Mouse (Mus musculus): Measurements from ENCODE around the gene Sgce.

DNA sequence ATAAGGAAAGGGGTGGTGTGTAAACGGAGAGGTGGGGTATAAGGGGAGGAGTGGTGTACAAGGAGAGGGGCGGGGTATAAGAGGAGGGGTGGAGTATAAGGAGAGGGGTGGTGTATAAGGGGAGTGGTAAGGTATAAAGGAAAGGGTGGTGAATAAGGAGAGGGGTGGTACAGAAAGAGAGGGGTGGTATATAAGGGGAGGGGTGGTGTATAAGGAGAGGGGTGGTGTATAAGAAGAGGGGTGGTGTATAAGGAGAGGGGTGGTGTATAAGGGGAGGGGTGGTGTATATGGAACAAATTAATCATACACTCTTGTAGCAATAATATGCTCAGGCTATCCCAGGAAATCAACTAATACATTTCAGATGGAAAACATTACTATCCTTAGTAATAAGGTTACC is 15.2 kb upstream of the Sgce start:
- TF ChIP-seq CTCF (IDR thresholded peaks at IDR 0.05; ENCODE audit: borderline replicate concordance, extremely low read depth, insufficient read depth, insufficient read length) (no peak), POLR2A (IDR thresholded peaks at IDR 0.05; ENCODE audit: borderline replicate concordance, extremely low read depth, insufficient read depth, insufficient read length, poor library complexity, severe bottlenecking) (no peak)

Data from brain, embryonic 14.5 days (tissue).